Mouse (Mus musculus): Measurements from ENCODE around the gene Cntf. TPM values are rescaled to one million over a fixed set of nuclear protein-coding genes. Genes with fewer than 3 reads are reported as not detected.
"Not testable (repeated sequence)": the region's sequence is repeated elsewhere in the genome, so short reads cannot be mapped to it uniquely, and the experiment has no call there.

Gene Cntf
- polyA plus RNA-seq, 1 experiment from 2014 or later, result 2.6 TPM

DNA sequence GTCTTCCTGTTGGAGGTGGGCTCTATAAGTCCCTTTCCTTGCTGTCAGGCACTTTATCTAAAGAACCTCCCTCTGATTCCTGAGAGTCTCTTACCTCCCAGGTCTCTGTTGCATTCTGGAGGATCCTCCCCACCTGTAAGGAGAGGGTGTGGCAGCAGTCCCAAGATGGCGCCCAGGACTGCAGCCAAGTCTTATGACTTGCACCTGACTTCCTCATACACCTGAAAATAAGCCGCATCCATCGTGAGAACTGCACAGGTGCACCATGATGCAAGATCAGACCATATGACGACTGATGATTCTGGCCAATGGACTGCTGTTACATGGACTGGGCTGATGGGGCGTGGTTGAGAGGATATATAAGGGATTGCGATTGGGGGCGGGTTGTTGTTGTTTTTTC, 43.8 kb downstream of the Cntf start:
- ATAC-seq (ENCODE audit: low FRiP score, low TSS enrichment); H3K27ac ChIP-seq (ENCODE audit: low read length); H3K4me1 ChIP-seq (ENCODE audit: insufficient read depth, low read length); H3K27me3 ChIP-seq (ENCODE audit: insufficient read depth, low read length); H3K36me3 ChIP-seq (ENCODE audit: insufficient read depth, low read length); H3K9ac ChIP-seq (replicated peaks; ENCODE audit: low read length); H3K9me3 ChIP-seq (ENCODE audit: low read length); H3K4me2 ChIP-seq (replicated peaks; ENCODE audit: low read depth, low read length); H3K4me3 ChIP-seq (ENCODE audit: low read length): not testable (repeated sequence)
- 96% methylated on average over 7 of the region's 7 CpGs for WGBS

DNA sequence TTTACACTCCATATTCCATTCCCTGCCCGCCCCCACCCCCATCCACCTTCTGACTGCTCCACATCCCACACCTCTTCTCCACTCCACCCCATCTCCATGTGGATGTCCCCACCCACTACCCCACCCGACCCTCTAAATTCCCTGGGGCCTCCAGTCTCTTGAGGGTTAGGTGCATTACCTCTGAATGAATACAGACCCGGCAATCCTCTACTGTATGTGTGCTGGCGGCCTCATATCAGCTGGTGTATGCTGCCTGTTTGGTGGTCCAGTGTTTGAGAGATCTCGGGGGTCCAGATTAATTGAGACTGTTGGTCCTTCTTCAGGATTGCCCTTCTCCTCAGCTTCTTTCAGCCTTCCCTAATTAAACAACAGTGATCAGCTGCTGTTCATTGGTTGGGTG, 44.5 kb downstream of the Cntf start:
- H3K27me3 ChIP-seq (ENCODE audit: insufficient read depth, low read length); H3K4me3 ChIP-seq (ENCODE audit: low read length); H3K36me3 ChIP-seq (ENCODE audit: insufficient read depth, low read length); H3K9ac ChIP-seq (replicated peaks; ENCODE audit: low read length); H3K9me3 ChIP-seq (ENCODE audit: low read length); H3K4me2 ChIP-seq (replicated peaks; ENCODE audit: low read depth, low read length); H3K27ac ChIP-seq (ENCODE audit: low read length); H3K4me1 ChIP-seq (ENCODE audit: insufficient read depth, low read length); ATAC-seq (ENCODE audit: low FRiP score, low TSS enrichment): not testable (repeated sequence)
- WGBS, result 90% methylated on average over 5 of the region's 5 CpGs

DNA sequence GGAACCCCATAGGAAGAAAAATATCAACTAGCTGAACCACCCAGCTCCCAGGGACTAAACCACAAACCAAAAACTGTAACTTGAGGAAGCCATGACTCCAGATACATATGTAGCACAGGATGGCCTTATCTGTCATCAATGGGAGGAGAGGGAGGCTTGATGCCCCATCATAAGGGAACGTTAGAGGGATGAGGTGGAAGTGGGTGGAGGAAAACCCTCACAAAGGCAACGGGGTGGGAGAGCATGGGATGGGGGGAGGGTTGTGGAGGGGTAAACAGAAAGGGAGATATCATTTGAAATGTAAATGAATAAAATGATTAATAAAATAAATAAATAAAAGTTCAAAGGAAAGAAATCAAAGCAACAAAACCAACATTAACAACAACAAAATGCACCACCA, 45.0 kb downstream of the Cntf start:
- Histone ChIP-seq H3K4me1 (ENCODE audit: insufficient read depth, low read length) (no peaks in the 10 kb centered on the region), H3K4me3 (ENCODE audit: low read length) (no peak overlapping the region), H3K27me3 (ENCODE audit: insufficient read depth, low read length) (no peaks in the 10 kb centered on the region), H3K36me3 (ENCODE audit: insufficient read depth, low read length) (no peaks in the 10 kb centered on the region), H3K4me2 (replicated peaks; ENCODE audit: low read depth, low read length) (no peak overlapping the region), H3K27ac (ENCODE audit: low read length) (no peak overlapping the region), H3K9ac (replicated peaks; ENCODE audit: low read length) (no peak overlapping the region), H3K9me3 (ENCODE audit: low read length) (no peaks in the 10 kb centered on the region)
- ATAC-seq (ENCODE audit: low FRiP score, low TSS enrichment), result no peak
- 51% methylated on average over 2 of the region's 2 CpGs for WGBS

DNA sequence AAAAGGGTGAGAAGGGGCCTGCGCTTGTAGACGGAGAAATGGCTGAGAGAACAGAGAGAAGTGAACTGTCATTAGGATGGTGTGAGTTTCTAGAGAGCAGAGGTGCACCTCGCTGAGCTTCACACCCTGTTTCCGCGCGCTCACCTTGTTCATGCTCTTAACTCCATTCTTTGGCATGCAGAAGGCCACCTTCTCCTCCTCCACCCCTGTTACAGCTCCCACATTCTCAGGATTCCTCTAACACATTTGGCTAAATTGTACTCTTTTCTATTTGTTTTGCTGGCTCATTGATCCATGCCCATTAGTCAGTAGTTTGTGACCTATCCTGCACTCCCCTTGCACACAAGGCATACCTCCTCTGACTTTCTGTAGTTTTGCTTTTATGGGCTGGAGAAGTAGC, 46.2 kb downstream of the Cntf start:
- Histone ChIP-seq H3K9ac (replicated peaks; ENCODE audit: low read length) (no peak overlapping the region), H3K9me3 (ENCODE audit: low read length) (no peaks in the 10 kb centered on the region), H3K27ac (ENCODE audit: low read length) (no peak overlapping the region), H3K36me3 (ENCODE audit: insufficient read depth, low read length) (no peaks in the 10 kb centered on the region), H3K27me3 (ENCODE audit: insufficient read depth, low read length) (no peaks in the 10 kb centered on the region), H3K4me3 (ENCODE audit: low read length) (no peak overlapping the region), H3K4me2 (replicated peaks; ENCODE audit: low read depth, low read length) (no peak overlapping the region), H3K4me1 (ENCODE audit: insufficient read depth, low read length) (no peaks in the 10 kb centered on the region)
- 58% methylated on average over 6 of the region's 6 CpGs for WGBS
- peak; percentile 74; the same call in 1 of the 2 replicates for ATAC-seq (ENCODE audit: low FRiP score, low TSS enrichment)

Other genes with a start within 250 kb of the Cntf start
- gene Fam111a, start 219.9 kb downstream of the Cntf start, polyA plus RNA-seq (2015; fragmentation: Nextera tagmentation; extraction: Ambion mirVana), result 24.3 and 26.0 TPM in 2 replicates
- gene Gm4952, start 165.7 kb downstream of the Cntf start, polyA plus RNA-seq (2015; fragmentation: Nextera tagmentation; extraction: Ambion mirVana), result 0.31 and 0.49 TPM in 2 replicates
- gene Glyat, start 132.3 kb downstream of the Cntf start, polyA plus RNA-seq (2015; fragmentation: Nextera tagmentation; extraction: Ambion mirVana), result 17.7 and 20.0 TPM in 2 replicates
- gene Olfr1442, start 95.2 kb downstream of the Cntf start, polyA plus RNA-seq (2015; fragmentation: Nextera tagmentation; extraction: Ambion mirVana), result 0.10 and 0.20 TPM in 2 replicates
- gene Olfr1443, start 87.5 kb downstream of the Cntf start, polyA plus RNA-seq (2015; fragmentation: Nextera tagmentation; extraction: Ambion mirVana), result not detected in 2 replicates
- 87.0 and 88.0 TPM in 2 replicates for gene Keg1, start 69.8 kb downstream of the Cntf start, polyA plus RNA-seq (2015; fragmentation: Nextera tagmentation; extraction: Ambion mirVana)
- 11.4 and 11.6 TPM in 2 replicates for gene Zfp91, start 30.5 kb upstream of the Cntf start, polyA plus RNA-seq (2015; fragmentation: Nextera tagmentation; extraction: Ambion mirVana)
- gene Lpxn, start 30.6 kb upstream of the Cntf start, polyA plus RNA-seq (2015; fragmentation: Nextera tagmentation; extraction: Ambion mirVana), result 1.1 and 1.4 TPM in 2 replicates
- not detected in 2 replicates for gene Gm5244, start 81.0 kb upstream of the Cntf start, polyA plus RNA-seq (2015; fragmentation: Nextera tagmentation; extraction: Ambion mirVana)
- not detected in 2 replicates for gene Olfr1444, start 91.7 kb upstream of the Cntf start, polyA plus RNA-seq (2015; fragmentation: Nextera tagmentation; extraction: Ambion mirVana)
- not detected in 2 replicates for gene Olfr1445, start 118.2 kb upstream of the Cntf start, polyA plus RNA-seq (2015; fragmentation: Nextera tagmentation; extraction: Ambion mirVana)
- not detected in 2 replicates for gene Olfr1446, start 127.9 kb upstream of the Cntf start, polyA plus RNA-seq (2015; fragmentation: Nextera tagmentation; extraction: Ambion mirVana)
- not detected in 2 replicates for gene Olfr1447, start 138.1 kb upstream of the Cntf start, polyA plus RNA-seq (2015; fragmentation: Nextera tagmentation; extraction: Ambion mirVana)
- gene Olfr1448, start 158.8 kb upstream of the Cntf start, polyA plus RNA-seq (2015; fragmentation: Nextera tagmentation; extraction: Ambion mirVana), result not detected in 2 replicates
- gene Olfr1449, start 165.2 kb upstream of the Cntf start, polyA plus RNA-seq (2015; fragmentation: Nextera tagmentation; extraction: Ambion mirVana), result not detected in 2 replicates
- not detected in 2 replicates for gene Olfr1450, start 184.6 kb upstream of the Cntf start, polyA plus RNA-seq (2015; fragmentation: Nextera tagmentation; extraction: Ambion mirVana)
- not detected in 2 replicates for gene Olfr1451, start 229.4 kb upstream of the Cntf start, polyA plus RNA-seq (2015; fragmentation: Nextera tagmentation; extraction: Ambion mirVana)

All from kidney, embryonic 16.5 days (tissue).